Mouse (Mus musculus): ENCODE results near the gene Atp5h. TPM values are rescaled to one million over a fixed set of nuclear protein-coding genes. Genes with fewer than 3 reads are reported as not detected.

Atp5h gene
- polyA plus RNA-seq, 1 experiment from 2014 or later = 814 TPM

GRCm38 (mm10) chr11:115382891-115383290 lies 36.9 kb downstream of the Atp5h start:
- WGBS = 19% methylated on average over 5 of the region's 5 CpGs
- no peak for ATAC-seq (replicated peaks; ENCODE audit: low FRiP score)
- H3K4me1 ChIP-seq (replicated peaks; ENCODE audit: control insufficient read depth, insufficient read depth, low read length) = peaks cover 21% of the 10 kb centered on the region
- H3K9ac ChIP-seq (ENCODE audit: low read length) = peak overlapping the region; percentile 97
- no peaks in the 10 kb centered on the region; the same call in 1 of the 2 replicates for H3K36me3 ChIP-seq (ENCODE audit: control insufficient read depth, insufficient read depth, low read length)
- H3K4me3 ChIP-seq (ENCODE audit: low read depth, low read length) = peak overlapping the region; percentile 86
- no peaks in the 10 kb centered on the region for H3K9me3 ChIP-seq (ENCODE audit: control insufficient read depth, low read length)
- no peak overlapping the region for H3K27ac ChIP-seq (ENCODE audit: low read depth, low read length)
- H3K4me2 ChIP-seq (ENCODE audit: low read depth, low read length, severe bottlenecking) = peak overlapping the region; percentile 88
- no peak for DNase-seq (ENCODE audit: low spot score)
- H3K27me3 ChIP-seq (ENCODE audit: control insufficient read depth, insufficient read depth, low read length) = no peaks in the 10 kb centered on the region

- Histone ChIP-seq H3K27ac (ENCODE audit: low read depth, low read length) (peak within 1 kb of the TSS; percentile 89), H3K27me3 (ENCODE audit: control insufficient read depth, insufficient read depth, low read length) (no peaks in the 10 kb centered on the region), H3K9ac (ENCODE audit: low read length) (peak within 1 kb of the TSS; percentile 97), H3K9me3 (ENCODE audit: control insufficient read depth, low read length) (no peaks in the 10 kb centered on the region), H3K4me2 (ENCODE audit: low read depth, low read length, severe bottlenecking) (peak within 1 kb of the TSS; percentile 88), H3K4me3 (ENCODE audit: low read depth, low read length) (peak within 1 kb of the TSS; percentile 86), H3K36me3 (ENCODE audit: control insufficient read depth, insufficient read depth, low read length) (no peaks in the 10 kb centered on the region; the same call in 1 of the 2 replicates), H3K4me1 (replicated peaks; ENCODE audit: control insufficient read depth, insufficient read depth, low read length) (peaks cover 21% of the 10 kb centered on the region)
- ATAC-seq (replicated peaks; ENCODE audit: low FRiP score) (peak; percentile 89), DNase-seq (ENCODE audit: low spot score) (peak; percentile 94)
- under 1% methylated on average over 75 of the region's 76 CpGs for WGBS
Measured at GRCm38 (mm10) chr11:115381743-115382539, 37.8 kb downstream of the Atp5h start, which contains the start of gene Cdr2l. Gene Cdr2l (plus strand): TSS chr11:115381916.

- 0 out of 2 replicates have a peak overlapping the region, but pooled peaks have one; percentile 3 for H3K9ac ChIP-seq (ENCODE audit: low read length)
- no peak for ATAC-seq (replicated peaks; ENCODE audit: low FRiP score)
- H3K4me3 ChIP-seq (ENCODE audit: low read depth, low read length) = peak overlapping the region; percentile 86
- H3K9me3 ChIP-seq (ENCODE audit: control insufficient read depth, low read length) = no peaks in the 10 kb centered on the region
- H3K36me3 ChIP-seq (ENCODE audit: control insufficient read depth, insufficient read depth, low read length) = no peaks in the 10 kb centered on the region; the same call in 1 of the 2 replicates
- no peaks in the 10 kb centered on the region for H3K27me3 ChIP-seq (ENCODE audit: control insufficient read depth, insufficient read depth, low read length)
- H3K4me2 ChIP-seq (ENCODE audit: low read depth, low read length, severe bottlenecking) = peak overlapping the region; percentile 88; the same call in 1 of the 2 replicates
- H3K27ac ChIP-seq (ENCODE audit: low read depth, low read length) = no peak overlapping the region
- 11% methylated on average over 9 of the region's 9 CpGs for WGBS
- peaks cover 21% of the 10 kb centered on the region for H3K4me1 ChIP-seq (replicated peaks; ENCODE audit: control insufficient read depth, insufficient read depth, low read length)
- no peak for DNase-seq (ENCODE audit: low spot score)
Measured at GRCm38 (mm10) chr11:115381276-115381675, 38.5 kb downstream of the Atp5h start.

- ATAC-seq (replicated peaks; ENCODE audit: low FRiP score) (no peak), DNase-seq (ENCODE audit: low spot score) (no peak)
- Histone ChIP-seq H3K9ac (ENCODE audit: low read length) (no peak overlapping the region), H3K9me3 (ENCODE audit: control insufficient read depth, low read length) (no peaks in the 10 kb centered on the region), H3K4me2 (ENCODE audit: low read depth, low read length, severe bottlenecking) (no peak overlapping the region), H3K27ac (ENCODE audit: low read depth, low read length) (no peak overlapping the region), H3K4me3 (ENCODE audit: low read depth, low read length) (no peak overlapping the region), H3K36me3 (ENCODE audit: control insufficient read depth, insufficient read depth, low read length) (no peaks in the 10 kb centered on the region), H3K27me3 (ENCODE audit: control insufficient read depth, insufficient read depth, low read length) (peaks cover 8% of the 10 kb centered on the region), H3K4me1 (replicated peaks; ENCODE audit: control insufficient read depth, insufficient read depth, low read length) (peaks cover 12% of the 10 kb centered on the region)
- WGBS = 85% methylated on average over 7 of the region's 7 CpGs
Measured at GRCm38 (mm10) chr11:115377854-115378253, 41.9 kb downstream of the Atp5h start.

- Histone ChIP-seq H3K27me3 (ENCODE audit: control insufficient read depth, insufficient read depth, low read length) (peaks cover 8% of the 10 kb centered on the region), H3K9ac (ENCODE audit: low read length) (no peak overlapping the region), H3K4me2 (ENCODE audit: low read depth, low read length, severe bottlenecking) (no peak overlapping the region), H3K4me1 (replicated peaks; ENCODE audit: control insufficient read depth, insufficient read depth, low read length) (peaks cover 10% of the 10 kb centered on the region), H3K36me3 (ENCODE audit: control insufficient read depth, insufficient read depth, low read length) (no peaks in the 10 kb centered on the region), H3K9me3 (ENCODE audit: control insufficient read depth, low read length) (no peaks in the 10 kb centered on the region), H3K4me3 (ENCODE audit: low read depth, low read length) (no peak overlapping the region), H3K27ac (ENCODE audit: low read depth, low read length) (no peak overlapping the region)
- WGBS = 84% methylated on average over 4 of the region's 4 CpGs
- no peak for DNase-seq (ENCODE audit: low spot score)
- ATAC-seq (replicated peaks; ENCODE audit: low FRiP score) = no peak
Measured at GRCm38 (mm10) chr11:115377254-115377653, 42.5 kb downstream of the Atp5h start.

- DNase-seq (ENCODE audit: low spot score) (no peak), ATAC-seq (replicated peaks; ENCODE audit: low FRiP score) (no peak)
- Histone ChIP-seq H3K4me1 (replicated peaks; ENCODE audit: control insufficient read depth, insufficient read depth, low read length) (peaks cover 10% of the 10 kb centered on the region), H3K4me3 (ENCODE audit: low read depth, low read length) (no peak overlapping the region), H3K36me3 (ENCODE audit: control insufficient read depth, insufficient read depth, low read length) (no peaks in the 10 kb centered on the region), H3K9me3 (ENCODE audit: control insufficient read depth, low read length) (no peaks in the 10 kb centered on the region), H3K27ac (ENCODE audit: low read depth, low read length) (no peak overlapping the region), H3K27me3 (ENCODE audit: control insufficient read depth, insufficient read depth, low read length) (peaks cover 8% of the 10 kb centered on the region), H3K9ac (ENCODE audit: low read length) (no peak overlapping the region), H3K4me2 (ENCODE audit: low read depth, low read length, severe bottlenecking) (no peak overlapping the region)
- 75% methylated on average over 7 of the region's 7 CpGs for WGBS
Measured at GRCm38 (mm10) chr11:115376722-115377121, 43.0 kb downstream of the Atp5h start.

GRCm38 (mm10) chr11:115374695-115375425 lies 44.9 kb downstream of the Atp5h start:
- H3K9ac ChIP-seq (ENCODE audit: low read length) = peak overlapping the region; percentile 59
- ATAC-seq (replicated peaks; ENCODE audit: low FRiP score) = no peak
- no peaks in the 10 kb centered on the region for H3K9me3 ChIP-seq (ENCODE audit: control insufficient read depth, low read length)
- peaks cover 10% of the 10 kb centered on the region for H3K27me3 ChIP-seq (ENCODE audit: control insufficient read depth, insufficient read depth, low read length)
- H3K4me3 ChIP-seq (ENCODE audit: low read depth, low read length) = no peak overlapping the region; the same call in 1 of the 2 replicates
- H3K36me3 ChIP-seq (ENCODE audit: control insufficient read depth, insufficient read depth, low read length) = no peaks in the 10 kb centered on the region
- no peak overlapping the region for H3K27ac ChIP-seq (ENCODE audit: low read depth, low read length)
- peaks cover 10% of the 10 kb centered on the region for H3K4me1 ChIP-seq (replicated peaks; ENCODE audit: control insufficient read depth, insufficient read depth, low read length)
- no peak for DNase-seq (ENCODE audit: low spot score)
- H3K4me2 ChIP-seq (ENCODE audit: low read depth, low read length, severe bottlenecking) = peak overlapping the region; percentile 84
- 73% methylated on average over 12 of the region's 12 CpGs for WGBS

GRCm38 (mm10) chr11:115373805-115374694 lies 45.7 kb downstream of the Atp5h start:
- Histone ChIP-seq H3K9ac (ENCODE audit: low read length) (peak overlapping the region; percentile 59), H3K9me3 (ENCODE audit: control insufficient read depth, low read length) (no peaks in the 10 kb centered on the region), H3K4me3 (ENCODE audit: low read depth, low read length) (peak overlapping the region; percentile 36), H3K27ac (ENCODE audit: low read depth, low read length) (no peak overlapping the region), H3K4me2 (ENCODE audit: low read depth, low read length, severe bottlenecking) (peak overlapping the region; percentile 84), H3K27me3 (ENCODE audit: control insufficient read depth, insufficient read depth, low read length) (peaks cover 10% of the 10 kb centered on the region), H3K4me1 (replicated peaks; ENCODE audit: control insufficient read depth, insufficient read depth, low read length) (peaks cover 10% of the 10 kb centered on the region), H3K36me3 (ENCODE audit: control insufficient read depth, insufficient read depth, low read length) (no peaks in the 10 kb centered on the region)
- ATAC-seq (replicated peaks; ENCODE audit: low FRiP score) = 0 out of 2 replicates have a peak, but pooled peaks have one; percentile 18
- 2% methylated on average over 30 of the region's 30 CpGs for WGBS
- DNase-seq (ENCODE audit: low spot score) = peak; percentile 65

All from forebrain, embryonic 11.5 days (tissue).